Mouse (Mus musculus) CH12.LX (cell line): ENCODE measurements around the gene Dynlt1a.
"Not testable (repeated sequence)": the region's sequence is repeated elsewhere in the genome, so short reads cannot be mapped to it uniquely, and the experiment has no call there.

Source experiments
- CTCF ChIP-seq, 2 experiments: IDR thresholded peaks in 1 of 2; conservative IDR thresholded peaks in 1 of 2; 2 replicates each; pipeline ENCODE4 v1.5.1; 2011 to 2012; ENCODE audit warnings: low read depth in 2 of 2, low read length in 2 of 2, improper control_type of control experiment in 1 of 2, inconsistent platforms in 1 of 2, mild to moderate bottlenecking in 1 of 2, moderate library complexity in 1 of 2
- E2F4 ChIP-seq: IDR thresholded peaks from 2 replicates; pipeline ENCODE4 v1.6.1; 2011; ENCODE audit warnings: low read depth, low read length, improper control_type of control experiment; ENCODE audit not compliant: insufficient replicate concordance

GRCm38 (mm10) chr17:6312755-6313154 lies 4.5 kb downstream of the Dynlt1a start:
- TF ChIP-seq CTCF (conservative IDR thresholded peaks at IDR 0.05 in 1 of 2, IDR thresholded peaks at IDR 0.05 in 1 of 2; ENCODE audit: low read depth in 2 of 2, low read length in 2 of 2); E2F4: not testable (repeated sequence)
